Mouse (Mus musculus): ENCODE data around the gene Zfp128.

GRCm38 (mm10) chr7:12927191-12927680, 46.3 kb downstream of the Zfp128 start, which contains the start of gene Rnf225:
- TF ChIP-seq CTCF (IDR thresholded peaks at IDR 0.05) (no peak), EP300 (IDR thresholded peaks at IDR 0.05) (0 out of 2 replicates have a peak, but pooled peaks have one; percentile 40)
